Comparison of ENCODE assay signal across 47 mouse cellular contexts in genomic region chr8:104701900-104702299, GRCm38 (mm10). TPM values are rescaled to one million over a fixed set of nuclear protein-coding genes. Genes with fewer than 3 reads are reported as not detected.
"Had no signal": no experiment of that assay in that cellular context is flagged by ENCODE, and none has a peak within 500 bp of the region (broad histone marks: within the 10 kb centered on the region; RNA-seq: fewer than 3 reads in every experiment).

No protein-coding gene starts in this region.

- H3K27me3 ChIP-seq: heart, embryonic 12.5 days; heart, embryonic 13.5 days; heart, embryonic 15.5 days; hindbrain, embryonic 12.5 days; hindbrain, embryonic 13.5 days; hindbrain, embryonic 15.5 days; intestine, embryonic 15.5 days; kidney, embryonic 15.5 days had no signal

- H3K4me2 ChIP-seq: heart, embryonic 11.5 days; heart, embryonic 12.5 days; heart, embryonic 13.5 days; heart, embryonic 15.5 days; hindbrain, embryonic 12.5 days; hindbrain, embryonic 13.5 days; hindbrain, embryonic 14.5 days; hindbrain, embryonic 15.5 days; intestine, embryonic 15.5 days; kidney, embryonic 15.5 days had no signal

- H3K36me3 ChIP-seq: heart, embryonic 10.5 days; heart, embryonic 12.5 days; heart, embryonic 13.5 days; heart, embryonic 15.5 days; hindbrain, embryonic 10.5 days; hindbrain, embryonic 12.5 days; hindbrain, embryonic 13.5 days; hindbrain, embryonic 15.5 days; intestine, embryonic 15.5 days; kidney, embryonic 15.5 days had no signal

- ATAC-seq: hindbrain, embryonic 16.5 days; hindbrain, postnatal 0 days; inflammation-experienced regulatory T-cells, adult 6 months; intestine, embryonic 15.5 days; intestine, embryonic 16.5 days; intestine, postnatal 0 days had no signal

- H3K9ac ChIP-seq: heart, embryonic 12.5 days; heart, embryonic 13.5 days; heart, embryonic 15.5 days; hindbrain, embryonic 12.5 days; hindbrain, embryonic 13.5 days; hindbrain, embryonic 14.5 days; hindbrain, embryonic 15.5 days; intestine, embryonic 15.5 days; kidney, embryonic 15.5 days had no signal

- H3K4me3 ChIP-seq: heart, embryonic 10.5 days; heart, embryonic 12.5 days; heart, embryonic 13.5 days; heart, embryonic 15.5 days; hindbrain, embryonic 10.5 days; hindbrain, embryonic 12.5 days; hindbrain, embryonic 13.5 days; hindbrain, embryonic 15.5 days; intestine, embryonic 15.5 days; kidney, embryonic 15.5 days; layer of hippocampus, adult 2 months; left cerebral cortex, adult 2 months had no signal

- H3K4me1 ChIP-seq: heart, embryonic 10.5 days; heart, embryonic 12.5 days; heart, embryonic 13.5 days; heart, embryonic 15.5 days; hindbrain, embryonic 10.5 days; hindbrain, embryonic 12.5 days; hindbrain, embryonic 13.5 days; hindbrain, embryonic 15.5 days; intestine, embryonic 15.5 days; kidney, embryonic 15.5 days had no signal

- DNase-seq: heart, postnatal 10 days; heart, postnatal 36 days; heart, postnatal 4 days; kidney, adult 11 months; kidney, adult 18-20 months; kidney, adult 2 months; kidney, adult 8-10 months; kidney, adult 9 months; kidney, postnatal 14 days; kidney, postnatal 25 days; kidney, postnatal 36 days; kidney, postnatal 4 days; layer of hippocampus, adult 9-11 months; layer of hippocampus, postnatal 36 days had no signal

- H3K9me3 ChIP-seq: heart, embryonic 10.5 days; heart, embryonic 12.5 days; heart, embryonic 15.5 days; hindbrain, embryonic 12.5 days; hindbrain, embryonic 13.5 days; hindbrain, embryonic 15.5 days; intestine, embryonic 15.5 days; kidney, embryonic 15.5 days had no signal

- H3K27ac ChIP-seq: heart, embryonic 10.5 days; heart, embryonic 13.5 days; heart, embryonic 15.5 days; hindbrain, embryonic 10.5 days; hindbrain, embryonic 12.5 days; hindbrain, embryonic 13.5 days; hindbrain, embryonic 14.5 days; hindbrain, embryonic 15.5 days; hindbrain, postnatal 0 days; intestine, embryonic 15.5 days; kidney, embryonic 15.5 days; kidney, postnatal 0 days; layer of hippocampus, adult 2 months; left cerebral cortex, adult 2 months had no signal

RNA-seq across cellular contexts. Expression of gene Ces2a, which starts 31.9 kb away (rescaled TPM):
- total RNA-seq: heart, postnatal 10 days; heart, postnatal 25 days; heart, postnatal 36 days; heart, postnatal 4 days; hematopoietic stem cell, adult 5-6 weeks; hindbrain, postnatal 0 days; layer of hippocampus, adult 18-20 months; layer of hippocampus, adult 2 months; layer of hippocampus, adult 8-10 months; layer of hippocampus, postnatal 10 days; layer of hippocampus, postnatal 14 days; layer of hippocampus, postnatal 25 days; layer of hippocampus, postnatal 36 days; left cerebral cortex, adult 18-20 months; left cerebral cortex, adult 2 months; left cerebral cortex, adult 8-10 months had no signal
- polyA plus RNA-seq: heart, embryonic 10.5 days; heart, embryonic 11.5 days; heart, embryonic 12.5 days; heart, embryonic 13.5 days; heart, embryonic 14.5 days; heart, embryonic 15.5 days; heart, postnatal 0 days; hindbrain, embryonic 10.5 days; hindbrain, embryonic 11.5 days; hindbrain, embryonic 12.5 days; hindbrain, embryonic 13.5 days; hindbrain, embryonic 14.5 days; hindbrain, embryonic 15.5 days; hindbrain, embryonic 16.5 days; hindbrain, postnatal 0 days; inflammation-experienced regulatory T-cells, adult 6 months; kidney, embryonic 14.5 days had no signal
